Mouse (Mus musculus): ENCODE measurements around the gene Mrgpra9.
"Not testable (repeated sequence)": the region's sequence is repeated elsewhere in the genome, so short reads cannot be mapped to it uniquely, and the experiment has no call there.

The Mrgpra9 gene

GRCm38 (mm10) chr7:47252770-47253169 is at the start of gene Mrgpra9:
Gene Mrgpra9, minus strand, starts transcription at chr7:47252848.
- no peak for DNase-seq

- DNase-seq: not testable (repeated sequence)
Observed at GRCm38 (mm10) chr7:47299612-47300011, 47.0 kb upstream of the Mrgpra9 start.

GRCm38 (mm10) chr7:47271547-47271946 is 18.9 kb upstream of the Mrgpra9 start:
- not testable (repeated sequence) for DNase-seq

- no peak for DNase-seq
Observed at GRCm38 (mm10) chr7:47244658-47245057, 8.0 kb downstream of the Mrgpra9 start.

- no peak for DNase-seq
Observed at GRCm38 (mm10) chr7:47204830-47205229, 47.8 kb downstream of the Mrgpra9 start, which contains the start of gene Mrgpra6. Gene Mrgpra6, minus strand, starts transcription at chr7:47204920.

GRCm38 (mm10) chr7:47195271-47195670 is 57.4 kb downstream of the Mrgpra9 start:
- DNase-seq: no peak
